Mouse (Mus musculus): ENCODE data around the gene Aasdh.
"Not testable (repeated sequence)": the region's sequence is repeated elsewhere in the genome, so short reads cannot be mapped to it uniquely, and the experiment has no call there.

Aasdh gene

GRCm38 (mm10) chr5:76912522-76912921, 7.2 kb upstream of the Aasdh start:
- DNase-seq (ENCODE audit: extremely low spot score, low read depth, low spot score) = not testable (repeated sequence)

GRCm38 (mm10) chr5:76910807-76911206, 5.5 kb upstream of the Aasdh start:
- DNase-seq (ENCODE audit: extremely low spot score, low read depth, low spot score) = no peak

GRCm38 (mm10) chr5:76906155-76906499, 813 bp upstream of the Aasdh start:
- DNase-seq (ENCODE audit: extremely low spot score, low read depth, low spot score) = no peak

GRCm38 (mm10) chr5:76904713-76905404, 455 bp downstream of the Aasdh start:
- DNase-seq (ENCODE audit: extremely low spot score, low read depth, low spot score) = no peak

- DNase-seq (ENCODE audit: extremely low spot score, low read depth, low spot score) = no peak
Observed at GRCm38 (mm10) chr5:76902131-76902530, 3.2 kb downstream of the Aasdh start.

- DNase-seq (ENCODE audit: extremely low spot score, low read depth, low spot score) = no peak
Observed at GRCm38 (mm10) chr5:76893084-76893483, 12.2 kb downstream of the Aasdh start.

GRCm38 (mm10) chr5:76892608-76893007, 12.7 kb downstream of the Aasdh start:
- no peak for DNase-seq (ENCODE audit: extremely low spot score, low read depth, low spot score)

- DNase-seq (ENCODE audit: extremely low spot score, low read depth, low spot score) = no peak
Observed at GRCm38 (mm10) chr5:76887011-76887410, 18.3 kb downstream of the Aasdh start.

- DNase-seq (ENCODE audit: extremely low spot score, low read depth, low spot score) = no peak
Observed at GRCm38 (mm10) chr5:76884107-76884506, 21.2 kb downstream of the Aasdh start.

GRCm38 (mm10) chr5:76876106-76876758, 29.1 kb downstream of the Aasdh start:
- no peak for DNase-seq (ENCODE audit: extremely low spot score, low read depth, low spot score)

- DNase-seq (ENCODE audit: extremely low spot score, low read depth, low spot score) = no peak
Observed at GRCm38 (mm10) chr5:76869553-76869952, 35.8 kb downstream of the Aasdh start.

- DNase-seq (ENCODE audit: extremely low spot score, low read depth, low spot score) = no peak
Observed at GRCm38 (mm10) chr5:76868693-76869286, 36.5 kb downstream of the Aasdh start.

GRCm38 (mm10) chr5:76866819-76867218, 38.5 kb downstream of the Aasdh start:
- no peak for DNase-seq (ENCODE audit: extremely low spot score, low read depth, low spot score)

GRCm38 (mm10) chr5:76858444-76858843, 46.9 kb downstream of the Aasdh start:
- DNase-seq (ENCODE audit: extremely low spot score, low read depth, low spot score) = no peak

- DNase-seq (ENCODE audit: extremely low spot score, low read depth, low spot score) = no peak
Observed at GRCm38 (mm10) chr5:76857103-76858015, 48.0 kb downstream of the Aasdh start.

- no peak for DNase-seq (ENCODE audit: extremely low spot score, low read depth, low spot score)
Observed at GRCm38 (mm10) chr5:76855829-76856600, 49.3 kb downstream of the Aasdh start.

- DNase-seq (ENCODE audit: extremely low spot score, low read depth, low spot score) = no peak
Observed at GRCm38 (mm10) chr5:76853549-76853948, 51.8 kb downstream of the Aasdh start.

GRCm38 (mm10) chr5:76851316-76851715, 54.0 kb downstream of the Aasdh start:
- DNase-seq (ENCODE audit: extremely low spot score, low read depth, low spot score) = no peak

- no peak for DNase-seq (ENCODE audit: extremely low spot score, low read depth, low spot score)
Observed at GRCm38 (mm10) chr5:76847106-76847505, 58.2 kb downstream of the Aasdh start.

- no peak for DNase-seq (ENCODE audit: extremely low spot score, low read depth, low spot score)
Observed at GRCm38 (mm10) chr5:76844618-76845186, 60.6 kb downstream of the Aasdh start.

Data from hindlimb bud, embryonic 11.5 days (tissue).